Mouse (Mus musculus) fat pad, adult 2 months (tissue): Measurements from ENCODE around the gene Atp2a2.
"Not testable (repeated sequence)": the region's sequence is repeated elsewhere in the genome, so short reads cannot be mapped to it uniquely, and the experiment has no call there.

Experiments
- DNase-seq: peaks from one replicate; pipeline ENCODE4 v3.0.0-alpha.2; 2011; ENCODE audit warnings: low read depth, low spot score; ENCODE audit errors: extremely low read depth

Gene Atp2a2

DNA sequence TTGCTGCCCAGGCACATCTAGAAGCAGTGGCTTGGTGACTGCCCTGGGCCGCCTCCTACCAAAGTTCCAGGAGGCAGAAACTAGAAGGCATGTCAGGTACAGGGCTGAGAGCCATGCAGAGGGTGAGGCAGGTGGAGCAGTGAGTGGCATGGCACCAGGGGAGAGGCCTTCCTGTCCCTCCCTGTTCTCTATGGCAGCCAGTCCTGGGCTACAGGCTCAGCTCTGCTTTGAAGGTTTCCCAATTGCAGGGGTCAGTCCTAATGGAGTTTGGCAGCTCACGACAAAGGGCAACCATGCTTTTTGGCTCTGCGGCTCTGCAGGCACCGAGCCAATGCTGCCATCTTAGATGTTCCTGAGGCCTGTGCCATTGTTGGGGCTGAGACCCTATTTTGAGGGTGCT is 47.6 kb downstream of the Atp2a2 start:
- no peak for DNase-seq

DNA sequence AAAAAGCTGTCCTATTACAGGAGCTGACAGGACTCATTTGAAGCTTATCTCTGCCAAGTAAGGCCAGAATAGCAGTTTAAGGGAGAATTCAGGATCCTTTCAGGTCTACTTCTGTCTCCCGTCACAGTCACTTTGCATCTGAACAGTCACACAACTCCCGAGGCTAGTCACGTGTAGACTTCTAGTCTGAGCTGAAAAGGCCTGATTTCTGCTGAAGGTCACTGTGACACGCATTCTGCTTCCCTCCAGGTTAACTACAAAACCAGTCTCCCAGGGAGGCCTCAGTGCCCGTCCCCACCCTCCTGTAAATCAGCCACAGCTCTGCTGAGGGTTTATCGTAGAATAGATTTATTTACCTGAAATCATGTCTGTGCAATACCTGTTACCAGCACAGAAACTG is 48.8 kb downstream of the Atp2a2 start:
- no peak for DNase-seq

DNA sequence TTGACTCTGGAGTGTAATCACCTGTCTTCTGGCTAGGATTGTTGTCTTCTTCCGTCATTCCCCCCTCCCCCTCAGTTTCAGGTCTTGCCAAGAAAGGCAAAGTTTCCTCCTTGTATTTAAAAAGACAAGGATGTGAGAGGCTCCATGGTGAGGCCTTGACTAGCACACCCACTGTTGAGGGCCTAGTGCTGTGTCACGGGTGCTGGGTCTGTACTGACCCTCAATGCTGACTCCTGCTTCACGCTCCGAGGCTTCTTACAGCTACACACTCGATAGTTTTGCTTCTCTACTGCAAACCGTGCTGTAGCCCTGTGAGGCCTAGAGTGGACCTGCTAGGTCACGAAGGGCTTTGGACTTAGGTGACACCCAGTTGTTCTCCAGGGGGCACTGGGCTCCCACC is 49.8 kb downstream of the Atp2a2 start:
- no peak for DNase-seq

DNA sequence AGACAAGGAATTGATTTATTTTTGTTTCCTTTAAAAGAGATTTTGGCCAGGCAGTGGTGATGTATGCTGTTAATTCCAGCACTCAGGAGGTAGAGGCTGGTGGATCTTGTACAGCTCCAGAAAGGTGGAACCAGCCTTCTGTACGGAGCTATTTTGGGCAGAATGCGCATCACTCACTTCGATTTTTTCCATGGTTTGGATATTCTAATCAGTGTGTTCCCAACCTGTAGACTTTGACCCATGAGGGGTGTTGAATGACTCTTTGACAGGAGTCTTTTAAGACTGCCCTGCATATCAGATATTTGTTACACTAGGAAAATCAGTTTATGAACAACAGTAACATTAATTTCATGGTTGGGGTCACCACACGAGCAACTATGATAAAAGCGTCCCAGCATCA is 50.7 kb downstream of the Atp2a2 start:
- DNase-seq = no peak

DNA sequence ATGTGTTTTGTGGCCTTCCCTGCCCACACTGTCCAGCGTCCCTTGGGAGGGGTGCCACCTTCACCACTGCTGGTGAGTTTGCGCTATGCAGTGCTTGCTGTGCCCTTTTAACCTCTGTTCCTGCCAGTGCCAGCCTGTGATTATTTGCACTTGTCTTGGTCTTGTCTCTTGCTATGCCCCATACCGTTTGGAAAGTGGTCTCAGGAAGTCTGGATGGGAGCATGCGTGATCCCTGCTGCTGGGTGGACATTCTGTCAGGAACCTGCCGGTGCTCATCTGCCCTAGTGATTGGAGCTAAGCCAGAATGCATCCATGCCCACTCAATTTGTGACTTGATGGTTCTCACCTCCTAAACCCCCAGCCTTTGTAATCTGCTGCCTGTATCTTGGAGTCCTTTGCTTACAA is 51.1 kb downstream of the Atp2a2 start:
- DNase-seq = no peak

DNA sequence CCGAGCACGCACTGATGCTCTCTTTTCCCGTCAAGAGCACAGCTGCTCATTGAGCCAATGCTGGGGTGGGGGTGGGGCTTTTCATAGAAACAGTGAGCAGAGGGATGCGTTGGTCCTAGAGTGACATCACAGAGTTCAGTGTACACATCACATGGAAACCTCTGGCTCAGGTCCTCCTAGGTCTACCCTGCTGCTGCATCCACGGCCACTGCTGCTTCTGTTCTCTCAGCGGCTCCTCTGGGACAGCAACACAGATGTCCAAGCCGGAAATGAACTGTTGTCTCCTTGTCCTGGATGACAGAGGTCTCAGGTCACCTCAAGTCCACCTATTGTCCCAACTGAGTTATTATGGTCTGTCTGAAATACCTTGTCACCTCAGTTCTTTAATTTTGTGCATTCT is 52.1 kb downstream of the Atp2a2 start:
- DNase-seq = no peak

DNA sequence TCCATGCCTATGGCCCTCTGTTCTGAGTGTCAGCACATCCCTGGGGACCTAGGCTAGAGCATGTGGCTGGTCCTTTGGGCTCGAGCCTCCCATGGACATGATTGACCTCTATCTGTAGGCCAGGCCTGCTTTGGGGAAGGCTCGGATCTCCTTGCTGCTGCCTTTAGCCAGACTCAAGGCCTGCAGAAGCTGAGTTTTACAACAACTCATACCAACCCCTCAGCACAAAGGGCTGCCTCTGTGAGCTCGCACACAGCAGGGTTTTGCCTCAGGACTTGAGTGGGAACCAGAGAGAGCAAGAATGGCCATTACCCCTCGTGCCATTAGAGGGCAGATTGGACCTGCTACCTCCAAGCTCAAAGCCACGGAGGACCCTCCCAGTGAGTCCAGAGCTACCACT is 53.2 kb downstream of the Atp2a2 start:
- DNase-seq = no peak

DNA sequence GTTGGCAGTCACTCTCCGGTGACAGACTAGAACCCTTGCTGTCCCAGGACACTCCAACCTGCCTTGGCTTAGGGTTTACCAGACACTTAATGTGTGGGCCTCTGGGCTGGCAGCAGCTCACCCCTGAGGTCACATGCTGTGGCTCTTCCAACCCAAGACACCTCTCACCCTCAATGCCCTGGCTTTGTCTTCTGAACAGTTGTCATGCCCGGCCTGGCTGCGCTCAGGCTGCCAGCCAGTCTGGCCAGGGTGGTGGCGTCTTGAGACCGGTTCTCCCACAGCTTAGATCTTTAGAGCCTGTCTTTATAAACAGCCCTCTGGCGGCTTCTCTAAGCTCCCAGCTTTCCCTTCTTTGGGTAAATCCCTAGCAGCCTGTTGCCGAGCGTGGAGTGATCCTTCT is 54.2 kb downstream of the Atp2a2 start:
- DNase-seq = peak; percentile 92

DNA sequence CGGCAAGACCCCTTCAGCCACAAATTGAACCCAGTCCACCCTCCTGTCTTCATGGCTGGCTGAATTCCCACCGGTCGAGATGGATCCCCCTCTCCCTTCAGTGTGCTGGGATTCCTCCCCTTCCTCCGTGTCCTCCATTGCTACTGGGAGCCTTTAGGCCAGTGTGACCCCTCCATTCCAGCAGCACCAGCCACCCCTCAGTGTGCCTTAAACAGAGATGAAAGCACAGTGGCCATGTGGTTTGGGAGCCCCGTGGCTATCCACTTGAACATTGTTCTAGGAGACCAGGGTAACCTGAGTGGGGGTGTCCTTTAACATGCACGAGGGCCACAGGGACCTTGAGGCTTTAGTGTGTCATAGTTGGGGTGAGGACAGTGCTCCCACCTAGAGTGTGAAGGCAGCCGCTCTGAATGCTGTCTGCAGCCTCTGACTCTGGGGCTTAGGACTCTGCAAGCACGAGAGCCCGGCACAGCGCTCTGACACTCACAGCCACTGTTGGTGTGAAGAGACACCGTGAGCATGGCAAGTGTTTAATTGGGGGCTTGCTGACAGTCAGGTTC is 56.9 kb downstream of the Atp2a2 start:
- DNase-seq = no peak

DNA sequence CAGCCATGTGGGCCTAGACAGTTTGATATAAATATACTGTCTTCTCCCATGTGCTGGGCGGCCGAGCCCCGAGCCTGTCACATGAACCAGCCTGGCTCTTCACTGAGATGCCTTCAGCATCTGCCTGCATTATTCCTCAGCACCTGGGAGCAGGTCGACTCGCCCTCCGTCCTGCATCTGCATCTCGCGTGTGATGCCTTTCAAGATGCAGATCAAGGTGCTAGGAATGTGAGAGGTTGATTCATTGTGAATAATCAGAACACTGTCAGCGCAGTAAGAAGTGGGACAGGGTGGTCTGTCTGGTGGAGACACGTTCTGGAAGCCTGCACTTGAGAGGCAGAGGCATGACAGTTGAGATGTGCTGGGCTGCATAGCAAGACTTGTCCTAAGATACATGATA is 57.5 kb downstream of the Atp2a2 start:
- no peak for DNase-seq

DNA sequence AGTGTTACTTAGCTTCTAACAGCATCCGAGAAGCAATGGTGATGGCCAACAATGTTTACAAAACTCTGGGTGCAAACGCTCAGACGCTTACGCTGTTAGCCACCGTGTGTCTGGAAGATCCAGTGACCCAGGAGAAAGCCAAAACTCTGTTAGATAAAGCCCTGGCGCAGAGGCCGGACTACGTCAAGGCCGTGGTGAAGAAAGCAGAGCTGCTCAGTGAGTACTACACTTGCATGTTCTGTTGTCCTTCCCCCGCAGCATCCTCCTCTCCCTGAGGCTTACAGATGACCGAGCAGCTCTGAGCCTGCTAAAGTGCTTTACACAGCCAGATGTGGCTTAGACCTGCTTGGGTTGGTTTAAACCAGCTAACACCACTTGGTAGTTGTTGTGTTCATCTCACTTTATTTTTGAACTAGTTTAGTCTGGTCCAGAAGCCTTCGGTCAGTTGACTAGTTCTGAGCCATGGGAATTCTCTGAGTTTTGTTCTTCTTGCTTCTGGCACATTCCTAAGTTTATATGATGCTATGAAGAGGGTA is 61.9 kb downstream of the Atp2a2 start:
- no peak for DNase-seq

DNA sequence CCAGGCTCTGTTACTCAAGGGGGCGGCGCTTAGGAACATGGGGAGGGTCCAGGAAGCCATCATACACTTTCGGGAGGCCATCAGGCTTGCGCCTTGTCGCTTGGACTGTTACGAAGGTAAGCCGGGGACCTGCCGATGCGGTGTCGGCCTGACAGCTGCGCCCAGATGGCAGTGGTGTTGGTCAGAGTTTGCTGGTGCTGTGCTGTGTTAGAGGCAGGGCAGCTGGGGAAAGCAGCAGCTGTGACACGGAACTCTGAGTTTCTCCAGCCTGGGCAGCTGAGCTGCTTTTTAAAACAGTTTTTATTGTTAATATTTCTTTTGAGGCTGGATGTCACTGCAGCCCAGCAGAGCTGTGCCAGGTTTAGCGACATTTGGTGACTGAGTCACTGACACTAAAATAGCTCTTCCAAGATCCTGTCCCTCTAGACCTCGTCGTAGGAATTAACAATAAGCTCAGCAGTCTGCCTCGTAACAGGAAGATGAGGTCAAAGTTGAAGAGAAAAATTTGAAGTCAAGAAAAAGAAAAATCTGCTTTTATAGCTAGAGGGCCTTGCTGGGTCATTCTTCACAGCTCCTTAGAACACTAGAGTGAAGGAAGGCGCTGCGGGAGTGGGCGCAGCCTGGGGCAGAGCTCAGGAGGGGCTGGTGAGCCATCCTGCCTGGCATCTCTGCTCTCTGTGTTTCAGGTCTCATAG is 62.5 kb downstream of the Atp2a2 start:
- no peak for DNase-seq

DNA sequence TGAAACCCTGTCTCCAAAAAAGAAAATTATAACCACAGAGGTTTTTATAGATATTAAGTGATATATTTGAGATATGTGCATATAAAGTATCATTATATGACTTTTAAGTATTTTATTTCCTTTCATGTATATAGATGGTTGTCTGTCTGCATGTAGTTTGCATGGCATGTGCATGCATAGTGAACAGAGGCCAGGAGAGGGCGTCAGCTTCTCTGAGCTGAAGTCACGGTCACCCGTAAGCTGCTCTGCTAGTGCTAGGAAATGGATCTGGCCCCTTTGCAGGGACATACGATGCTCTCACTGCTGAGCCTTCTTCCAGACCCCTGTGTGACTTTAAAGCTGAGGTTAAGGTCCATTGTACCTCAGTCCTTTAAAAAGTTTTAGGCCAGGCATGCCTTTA is 67.5 kb downstream of the Atp2a2 start:
- DNase-seq = no peak

DNA sequence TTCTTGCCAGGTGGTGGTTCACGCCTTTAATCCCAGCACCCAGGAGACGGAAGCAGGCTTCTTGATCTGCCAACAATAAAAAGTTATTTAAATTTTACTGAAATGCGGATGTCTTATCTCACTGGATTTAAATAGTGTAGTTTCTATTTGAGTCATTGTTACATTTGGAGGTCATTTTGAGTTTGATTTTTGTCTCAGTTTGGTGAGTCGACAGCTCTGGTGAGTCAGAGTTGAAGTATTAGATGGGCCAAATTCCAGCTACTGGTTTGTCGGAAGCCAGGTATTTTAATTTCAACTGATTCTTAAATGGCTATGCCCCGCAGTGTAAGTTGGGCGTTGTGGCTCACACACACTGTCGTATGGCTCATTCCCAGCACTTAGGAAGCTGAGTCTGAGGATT is 70.8 kb downstream of the Atp2a2 start:
- DNase-seq = no peak

DNA sequence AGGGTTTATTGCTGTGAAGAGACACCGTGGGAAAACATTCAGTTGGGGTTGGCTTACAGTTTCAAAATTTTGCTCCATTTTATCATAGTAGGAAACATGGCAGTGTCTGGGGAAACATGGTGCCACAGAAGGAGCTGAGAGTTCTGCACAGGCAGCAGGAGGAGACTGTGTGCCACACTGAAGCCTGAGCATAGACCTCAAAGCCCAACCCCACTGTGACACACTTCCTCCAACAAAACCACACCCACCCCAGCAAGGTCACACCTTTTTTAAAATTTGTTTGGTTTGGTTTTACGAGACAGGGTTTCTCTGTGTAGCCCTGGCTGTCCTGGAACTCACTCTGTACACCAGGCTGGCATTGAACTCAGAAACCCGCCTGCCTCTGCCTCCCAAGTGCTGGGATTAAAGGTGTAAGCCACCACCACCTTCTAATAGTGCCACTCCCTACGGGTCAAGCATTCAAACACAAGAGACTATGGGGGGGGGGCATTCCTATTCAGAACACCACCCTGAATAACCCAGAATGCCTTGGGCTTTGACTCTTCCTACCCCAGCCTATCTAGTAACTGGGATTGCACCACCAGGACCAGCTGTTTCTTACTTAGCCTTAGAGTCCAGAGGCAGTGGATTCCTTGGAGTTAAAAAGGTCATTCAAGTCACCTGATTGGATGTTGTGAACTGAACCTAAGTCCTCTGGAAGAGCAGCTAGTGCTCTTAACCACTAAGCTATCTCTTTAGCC is 71.8 kb downstream of the Atp2a2 start:
- no peak for DNase-seq

DNA sequence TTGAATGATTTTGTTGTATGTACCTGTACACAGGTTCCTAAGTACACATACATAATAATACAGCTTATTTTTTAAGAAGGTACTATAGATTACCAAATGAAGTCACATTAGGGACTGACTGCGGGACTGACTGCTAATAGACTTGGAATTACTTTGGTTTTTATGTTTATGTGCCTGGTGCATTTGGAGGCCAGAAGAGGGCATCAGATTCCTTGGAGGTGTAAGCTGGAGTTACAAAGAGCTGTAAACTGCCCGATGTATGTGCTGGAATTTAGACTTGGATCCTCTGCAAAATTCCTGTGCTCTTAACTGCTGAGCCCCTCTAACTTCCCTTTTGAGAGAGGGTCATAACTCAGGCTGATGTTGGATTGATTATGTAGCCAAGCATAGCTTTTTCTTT is 76.5 kb downstream of the Atp2a2 start:
- no peak for DNase-seq

DNA sequence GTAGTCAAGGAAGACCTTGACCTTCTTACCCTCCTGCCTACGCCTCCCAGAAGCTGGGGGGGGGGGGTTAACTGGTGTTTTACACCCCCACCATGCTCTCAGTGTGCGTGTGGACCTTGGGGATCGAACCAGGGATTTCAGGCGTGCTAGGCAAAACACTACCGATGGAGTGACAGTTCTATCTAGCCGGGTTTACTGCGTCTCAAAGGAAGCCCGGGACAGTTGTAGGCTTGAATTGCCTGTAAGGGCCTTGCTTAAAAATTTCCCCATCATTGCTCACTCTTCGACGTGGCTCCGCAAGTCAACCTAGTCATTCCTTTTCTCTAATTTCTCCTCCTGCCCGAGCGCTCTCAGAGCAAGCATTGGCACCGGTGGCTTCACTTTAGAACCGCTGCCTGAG is 78.9 kb downstream of the Atp2a2 start:
- DNase-seq = no peak

DNA sequence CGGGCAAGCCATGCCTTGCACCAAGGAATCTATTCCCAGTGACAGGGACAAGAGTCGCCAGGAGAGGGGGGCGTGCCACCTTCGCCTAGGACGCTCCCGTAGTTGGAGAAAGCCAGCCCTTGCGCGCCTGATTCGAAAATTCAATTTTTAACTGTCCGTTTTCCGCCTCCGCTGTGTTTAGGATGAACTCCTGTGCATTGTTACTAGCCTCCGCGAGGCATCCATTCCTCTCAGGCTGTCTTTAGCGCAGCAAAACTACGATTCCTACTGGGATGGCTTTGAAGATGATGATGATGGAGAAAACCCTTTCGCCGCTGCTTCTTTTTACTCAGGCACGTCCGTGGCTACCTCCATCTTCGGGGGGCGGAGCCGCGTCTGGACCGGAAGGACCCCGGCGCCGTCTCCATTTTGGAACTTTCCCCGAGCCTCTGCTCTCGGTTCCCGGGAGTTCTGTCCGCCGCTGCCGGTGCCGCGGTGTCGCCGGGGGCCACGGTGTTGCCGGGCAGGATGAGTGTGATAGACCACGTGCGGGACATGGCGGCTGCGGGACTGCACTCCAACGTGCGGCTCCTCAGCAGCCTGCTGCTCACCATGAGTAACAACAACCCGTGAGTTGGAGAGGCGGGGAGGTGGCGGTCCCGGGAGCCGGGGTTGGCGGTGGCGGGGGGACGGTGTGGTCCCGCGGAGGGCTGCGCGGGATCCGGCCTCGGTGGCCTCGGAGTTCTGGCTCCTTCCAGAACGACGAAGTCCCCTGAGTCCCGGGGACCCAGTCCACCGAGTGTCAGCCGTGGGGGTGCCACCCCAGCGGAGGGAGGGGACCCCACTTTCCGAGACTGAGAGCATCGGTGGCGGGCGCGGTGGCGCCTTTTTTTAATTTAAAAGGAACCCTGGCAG is 79.7 kb downstream of the Atp2a2 start:
- DNase-seq = no peak

DNA sequence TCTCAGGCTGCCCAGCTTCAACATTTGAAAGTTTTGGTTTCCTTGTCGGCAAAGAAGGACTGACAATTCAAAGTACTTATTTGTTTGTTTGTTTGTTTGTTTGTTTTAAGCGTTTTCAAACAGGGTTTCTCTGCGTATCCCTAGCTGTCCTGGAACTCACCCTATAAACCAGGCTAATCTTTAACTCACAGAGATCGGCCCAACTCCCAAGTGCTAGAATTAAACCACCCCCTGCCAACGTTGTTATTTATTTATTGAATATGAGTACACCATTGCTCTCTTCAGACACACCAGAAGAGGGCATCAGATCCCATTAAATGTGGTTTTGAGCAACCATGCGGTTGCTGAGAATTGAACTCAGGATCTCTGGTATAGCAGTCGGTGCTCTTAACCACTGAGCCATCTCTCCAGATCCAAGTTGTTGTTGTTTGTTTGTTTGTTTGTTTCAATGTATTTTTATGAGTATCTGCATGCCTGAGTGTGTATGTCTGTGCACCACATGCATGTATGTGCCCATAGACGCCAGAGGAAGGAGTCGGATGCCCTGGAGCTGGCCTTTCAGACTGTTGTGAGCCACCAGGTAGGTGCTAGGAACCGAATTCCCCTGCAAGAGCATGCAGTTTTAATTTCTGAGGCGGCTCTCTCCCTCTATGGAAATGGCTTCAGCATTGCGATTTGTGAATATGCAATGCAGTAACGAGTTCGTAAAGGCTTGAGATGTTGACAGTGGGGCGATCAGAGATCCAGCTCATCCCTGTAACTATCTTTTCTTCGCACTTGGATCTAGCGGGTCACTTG is 80.6 kb downstream of the Atp2a2 start, which contains the start of gene Anapc7:
Gene Anapc7 (plus strand): TSS at position 423 of the 798 bp plus-strand sequence.
- no peak for DNase-seq

DNA sequence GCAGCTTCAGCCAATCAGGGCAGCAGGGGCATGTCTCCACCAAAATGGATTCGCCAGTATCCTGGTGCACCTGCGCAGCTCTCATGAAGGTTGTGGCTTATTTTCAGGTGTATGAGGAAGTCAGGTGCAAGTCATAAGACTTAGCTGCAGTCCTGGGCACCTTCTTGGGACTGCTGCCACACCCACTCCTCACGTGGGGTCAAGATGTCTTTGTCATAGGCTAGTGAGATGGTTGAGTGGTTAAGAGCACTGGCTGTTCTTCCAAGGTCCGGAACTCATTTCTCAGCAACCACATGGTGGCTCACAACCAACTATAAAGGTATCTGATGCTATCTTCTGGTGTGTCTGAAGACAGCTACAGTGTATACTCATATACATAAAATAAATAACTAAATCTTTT is 81.3 kb downstream of the Atp2a2 start:
- not testable (repeated sequence) for DNase-seq
